Mouse (Mus musculus) left cerebral cortex, adult 9 months (tissue): ENCODE data around the gene Fez1.

ENCODE experiments used
- DNase-seq, 2 experiments: peaks; one replicate each; pipeline ENCODE4 v3.0.0; 2022; ENCODE audit warnings: low spot score in 2 of 2

Fez1 gene

GRCm38 (mm10) chr9:36833914-36834313, 12.2 kb downstream of the Fez1 start:
- no peak for DNase-seq

GRCm38 (mm10) chr9:36846346-36846745, 24.7 kb downstream of the Fez1 start:
- DNase-seq = no peak

GRCm38 (mm10) chr9:36848661-36849060, 27.0 kb downstream of the Fez1 start:
- DNase-seq = no peak

GRCm38 (mm10) chr9:36850091-36850490, 28.4 kb downstream of the Fez1 start:
- peak in 1 of 2 experiments; percentile 50 for DNase-seq

GRCm38 (mm10) chr9:36852175-36852574, 30.5 kb downstream of the Fez1 start:
- DNase-seq = no peak

- no peak for DNase-seq
Observed at GRCm38 (mm10) chr9:36856351-36856750, 34.7 kb downstream of the Fez1 start.

GRCm38 (mm10) chr9:36857476-36858117, 35.9 kb downstream of the Fez1 start:
- no peak for DNase-seq

- DNase-seq = peak in 1 of 2 experiments; percentile 70
Observed at GRCm38 (mm10) chr9:36858677-36859076, 37.0 kb downstream of the Fez1 start.

GRCm38 (mm10) chr9:36862576-36862975, 40.9 kb downstream of the Fez1 start:
- no peak for DNase-seq

GRCm38 (mm10) chr9:36863694-36864093, 42.0 kb downstream of the Fez1 start:
- DNase-seq = no peak

GRCm38 (mm10) chr9:36864862-36865813, 43.5 kb downstream of the Fez1 start:
- peak; percentile 52 to 58 for DNase-seq

GRCm38 (mm10) chr9:36868662-36869061, 47.0 kb downstream of the Fez1 start:
- DNase-seq = no peak

GRCm38 (mm10) chr9:36870263-36870662, 48.6 kb downstream of the Fez1 start:
- DNase-seq = no peak

GRCm38 (mm10) chr9:36873796-36874195, 52.1 kb downstream of the Fez1 start:
- no peak for DNase-seq

GRCm38 (mm10) chr9:36876313-36876712, 54.6 kb downstream of the Fez1 start:
- no peak for DNase-seq

GRCm38 (mm10) chr9:36876787-36877186, 55.1 kb downstream of the Fez1 start:
- DNase-seq = no peak

- no peak for DNase-seq
Observed at GRCm38 (mm10) chr9:36881615-36882014, 60.0 kb downstream of the Fez1 start.

- peak; percentile 69 to 76 for DNase-seq
Observed at GRCm38 (mm10) chr9:36882034-36882745, 60.5 kb downstream of the Fez1 start.

GRCm38 (mm10) chr9:36883569-36883968, 61.9 kb downstream of the Fez1 start:
- DNase-seq = no peak

- DNase-seq = no peak
Observed at GRCm38 (mm10) chr9:36885237-36885636, 63.6 kb downstream of the Fez1 start.

GRCm38 (mm10) chr9:36890552-36890951, 68.9 kb downstream of the Fez1 start:
- peak in 1 of 2 experiments; percentile 70 for DNase-seq

GRCm38 (mm10) chr9:36893413-36893990, 71.8 kb downstream of the Fez1 start:
- no peak for DNase-seq
